Mouse (Mus musculus) MEL (cell line): Measurements from ENCODE around the gene Bcap31. TPM values are rescaled to one million over a fixed set of nuclear protein-coding genes. Genes with fewer than 3 reads are reported as not detected.

ENCODE experiments used
- DNase-seq: peaks from one replicate; pipeline ENCODE4 v3.0.0; 2011; ENCODE audit warnings: low read depth, low spot score
- H3K27ac ChIP-seq: 2 replicates; pipeline ENCODE4 v1.5.1; 2012; ENCODE audit warnings: low read depth, mild to moderate bottlenecking, control low read depth, low read length, moderate library complexity; ENCODE audit not compliant: control insufficient read depth
- H3K27me3 ChIP-seq, 2 experiments: fragments of 150-350 bp in 1 of 2; sonication (generic) in 1 of 2; 2 replicates each; pipeline ENCODE4 v1.6.1; 2012; ENCODE audit warnings: low read length in 2 of 2, mild to moderate bottlenecking in 2 of 2, improper control_type of control experiment in 1 of 2, moderate library complexity in 1 of 2; ENCODE audit not compliant: insufficient read depth in 2 of 2, control insufficient read depth in 1 of 2
- H3K36me3 ChIP-seq, 2 experiments: 2 replicates each; pipeline ENCODE4 v1.6.1; 2012 to 2014; ENCODE audit warnings: low read length in 2 of 2, improper control_type of control experiment in 1 of 2, inconsistent platforms in 1 of 2, mild to moderate bottlenecking in 1 of 2; ENCODE audit not compliant: insufficient read depth in 2 of 2, control insufficient read depth in 1 of 2
- H3K4me1 ChIP-seq, 2 experiments: fragments of 150-350 bp in 1 of 2; sonication (generic) in 1 of 2; 2 replicates each; pipeline ENCODE4 v1.6.1; 2012; ENCODE audit warnings: low read length in 2 of 2, improper control_type of control experiment in 1 of 2, mild to moderate bottlenecking in 1 of 2; ENCODE audit not compliant: insufficient read depth in 2 of 2, control insufficient read depth in 1 of 2
- H3K4me3 ChIP-seq, 2 experiments: fragments of 150-350 bp in 1 of 2; sonication (generic) in 1 of 2; 2 replicates each; pipeline ENCODE4 v1.5.1; 2012; ENCODE audit warnings: low read depth in 2 of 2, low read length in 2 of 2, mild to moderate bottlenecking in 2 of 2, moderate library complexity in 2 of 2, control low read depth in 1 of 2, improper control_type of control experiment in 1 of 2; ENCODE audit not compliant: control insufficient read depth in 1 of 2, insufficient read depth in 1 of 2
- H3K79me2 ChIP-seq: 2 replicates; pipeline ENCODE4 v1.6.1; 2012; ENCODE audit warnings: mild to moderate bottlenecking, low read length, moderate library complexity; ENCODE audit not compliant: control insufficient read depth, poor library complexity, insufficient read depth
- H3K9ac ChIP-seq: 2 replicates; pipeline ENCODE4 v1.6.1; 2012; ENCODE audit warnings: low read depth, mild to moderate bottlenecking, control low read depth, low read length, moderate library complexity; ENCODE audit not compliant: control insufficient read depth, poor library complexity, severe bottlenecking
- H3K9me3 ChIP-seq: fragments of 150-350 bp; sonication (generic); replicated peaks from 2 replicates; pipeline ENCODE4 v1.6.1; 2012; ENCODE audit warnings: mild to moderate bottlenecking, low read length, improper control_type of control experiment, moderate library complexity; ENCODE audit not compliant: insufficient read depth
- CHD2 ChIP-seq: IDR thresholded peaks from 2 replicates; pipeline ENCODE4 v1.6.1; 2011; ENCODE audit warnings: low read length, improper control_type of control experiment
- CTCF ChIP-seq, 3 experiments: IDR thresholded peaks in 2 of 3; conservative IDR thresholded peaks in 1 of 3; 2 replicates each; pipeline ENCODE4 v1.5.1; 2011 to 2012; ENCODE audit warnings: low read length in 3 of 3, low read depth in 2 of 3, mild to moderate bottlenecking in 2 of 3, improper control_type of control experiment in 1 of 3, inconsistent platforms in 1 of 3, mixed read lengths in 1 of 3, moderate library complexity in 1 of 3; ENCODE audit not compliant: control insufficient read depth in 1 of 3, insufficient read depth in 1 of 3, poor library complexity in 1 of 3, severe bottlenecking in 1 of 3
- GATA1 ChIP-seq: IDR thresholded peaks from 2 replicates; pipeline ENCODE4 v1.6.1; 2011; ENCODE audit warnings: low read depth, low read length, improper control_type of control experiment
- HCFC1 ChIP-seq: IDR thresholded peaks from 2 replicates; pipeline ENCODE4 v1.6.1; 2012; ENCODE audit warnings: low read depth, mild to moderate bottlenecking, inconsistent platforms, low read length, improper control_type of control experiment, moderate library complexity
- MAFK ChIP-seq: IDR thresholded peaks from 2 replicates; pipeline ENCODE4 v1.6.1; 2011; ENCODE audit warnings: low read depth, mild to moderate bottlenecking, low read length, improper control_type of control experiment, borderline replicate concordance
- MAX ChIP-seq: IDR thresholded peaks from 2 replicates; pipeline ENCODE4 v1.6.1; 2011; ENCODE audit warnings: low read length, improper control_type of control experiment
- MAZ ChIP-seq: IDR thresholded peaks from 2 replicates; pipeline ENCODE4 v1.6.1; 2012; ENCODE audit warnings: low read depth, mild to moderate bottlenecking, inconsistent platforms, low read length, improper control_type of control experiment
- MEF2A ChIP-seq: IDR thresholded peaks from 2 replicates; pipeline ENCODE4 v1.6.1; 2014; ENCODE audit warnings: low read depth, mild to moderate bottlenecking, inconsistent platforms, low read length, improper control_type of control experiment; ENCODE audit not compliant: poor library complexity, insufficient replicate concordance, severe bottlenecking; ENCODE audit errors: extremely low read depth
- MXI1 ChIP-seq: IDR thresholded peaks from 2 replicates; pipeline ENCODE4 v1.6.1; 2011; ENCODE audit warnings: mild to moderate bottlenecking, low read depth, low read length, improper control_type of control experiment
- MYC ChIP-seq: IDR thresholded peaks from 2 replicates; pipeline ENCODE4 v1.6.1; 2011; ENCODE audit warnings: low read depth, mild to moderate bottlenecking, low read length, improper control_type of control experiment, moderate library complexity
- NELFE ChIP-seq: IDR thresholded peaks from 2 replicates; pipeline ENCODE4 v1.6.1; 2011; ENCODE audit warnings: low read depth, low read length, improper control_type of control experiment
- POLR2AphosphoS5 ChIP-seq: IDR thresholded peaks from 2 replicates; pipeline ENCODE4 v1.6.1; 2012; ENCODE audit warnings: low read depth, borderline replicate concordance, mild to moderate bottlenecking, inconsistent platforms, low read length, moderate library complexity, mixed read lengths
- RAD21 ChIP-seq: IDR thresholded peaks from 2 replicates; pipeline ENCODE4 v1.6.1; 2011; ENCODE audit warnings: mild to moderate bottlenecking, low read depth, low read length, improper control_type of control experiment
- SIN3A ChIP-seq: IDR thresholded peaks from 2 replicates; pipeline ENCODE4 v1.6.1; 2012; ENCODE audit warnings: low read length, improper control_type of control experiment, inconsistent platforms
- SMC3 ChIP-seq: IDR thresholded peaks from 2 replicates; pipeline ENCODE4 v1.6.1; 2011; ENCODE audit warnings: low read depth, low read length, improper control_type of control experiment
- TAL1 ChIP-seq: IDR thresholded peaks from 2 replicates; pipeline ENCODE4 v1.6.1; 2012; ENCODE audit warnings: mild to moderate bottlenecking, inconsistent platforms, low read length, moderate library complexity, mixed read lengths
- ZMIZ1 ChIP-seq: IDR thresholded peaks from 2 replicates; pipeline ENCODE4 v1.6.1; 2012; ENCODE audit warnings: low read depth, mild to moderate bottlenecking, inconsistent platforms, low read length, improper control_type of control experiment, moderate library complexity
- polyA plus RNA-seq, 2 experiments: library from polyadenylated mRNA; stranded (reverse) in 1 of 2; unstranded in 1 of 2; fragments of >175 nt in 1 of 2; fragments of >200 nt in 1 of 2; gene quantifications; 2 replicates each; pipeline versions ENCODE4 v1.2.1 to v1.2.4; 2012; ENCODE audit warnings: low replicate concordance in 2 of 2, low read depth in 1 of 2; ENCODE audit not compliant: insufficient read length in 2 of 2, insufficient read depth in 1 of 2, missing spikeins in 1 of 2
- total RNA-seq: library from RNA; depleted of rRNA; stranded (reverse); fragments of 300-350 nt; gene quantifications from 2 replicates; pipeline ENCODE4 v1.2.3, GENCODE M21; 2012

The Bcap31 gene
- total and polyA plus RNA-seq, 3 experiments: 164 to 214 TPM; not detected in 1

- H3K27ac ChIP-seq: no peak overlapping the region
- H3K9ac ChIP-seq: peak overlapping the region; percentile 22
- peaks cover 0 to 21% of the 10 kb centered on the region in 2 experiments; a peak in 2 of 4 replicates for H3K36me3 ChIP-seq
- H3K79me2 ChIP-seq: peaks cover 30% of the 10 kb centered on the region
- H3K4me1 ChIP-seq: peaks cover 4 to 25% of the 10 kb centered on the region in 2 experiments
- H3K4me3 ChIP-seq: peak overlapping the region; percentile 55 to 83; a peak in 3 of 4 replicates
- DNase-seq: no peak
- no peaks in the 10 kb centered on the region for H3K27me3 ChIP-seq
- TF ChIP-seq MAFK (no peak), MEF2A (no peak), SMC3 (no peak), CTCF (IDR thresholded peaks at IDR 0.05 in 2 of 3, conservative IDR thresholded peaks at IDR 0.05 in 1 of 3; ENCODE audit: control insufficient read depth in 1 of 3, insufficient read depth in 1 of 3, low read depth in 2 of 3, low read length in 3 of 3, poor library complexity in 1 of 3, severe bottlenecking in 1 of 3) (no peak), ZMIZ1 (no peak), RAD21 (no peak), CHD2 (no peak), SIN3A (no peak), MAZ (no peak), MYC (no peak), HCFC1 (no peak), MAX (no peak), TAL1 (no peak), NELFE (no peak), POLR2AphosphoS5 (no peak)
- H3K9me3 ChIP-seq: no peaks in the 10 kb centered on the region
These were observed 2.3 kb upstream of the Bcap31 start for GRCm38 (mm10) chrX:73718271-73718670.

DNA sequence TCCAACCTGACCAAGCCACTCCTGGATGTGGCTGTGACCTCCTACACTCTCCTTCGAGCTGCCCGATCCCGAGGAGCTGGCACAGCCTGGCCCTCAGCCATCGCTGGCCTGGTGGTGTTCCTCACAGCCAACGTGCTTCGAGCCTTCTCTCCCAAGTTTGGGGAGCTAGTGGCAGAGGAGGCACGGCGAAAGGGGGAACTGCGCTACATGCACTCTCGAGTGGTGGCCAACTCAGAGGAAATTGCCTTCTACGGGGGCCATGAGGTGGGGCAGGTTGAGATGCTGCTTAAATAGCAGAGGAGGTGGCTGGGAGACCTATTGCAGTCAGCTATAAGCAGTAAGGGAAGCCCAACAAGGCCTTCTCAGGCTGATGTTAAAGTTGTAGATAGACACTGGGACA is 1.7 kb upstream of the Bcap31 start:
- H3K79me2 ChIP-seq: peaks cover 30% of the 10 kb centered on the region
- TF ChIP-seq GATA1 (no peak), MXI1 (peak; percentile 18; the same call in 1 of the 2 replicates)
- TF ChIP-seq, all 39 proteins: peak for 1
- H3K9me3 ChIP-seq: no peaks in the 10 kb centered on the region
- peak overlapping the region; percentile 85 for H3K27ac ChIP-seq
- peak overlapping the region; percentile 89 for H3K9ac ChIP-seq
- no peaks in the 10 kb centered on the region for H3K27me3 ChIP-seq
- H3K4me1 ChIP-seq: peaks cover 4 to 25% of the 10 kb centered on the region in 2 experiments
- peaks cover 0 to 21% of the 10 kb centered on the region in 2 experiments; a peak in 2 of 4 replicates for H3K36me3 ChIP-seq
- DNase-seq: peak; percentile 60
- peak overlapping the region; percentile 55 to 83 for H3K4me3 ChIP-seq
